Comparison of ENCODE assay signal across 15 mouse cellular contexts in the genomic region with DNA sequence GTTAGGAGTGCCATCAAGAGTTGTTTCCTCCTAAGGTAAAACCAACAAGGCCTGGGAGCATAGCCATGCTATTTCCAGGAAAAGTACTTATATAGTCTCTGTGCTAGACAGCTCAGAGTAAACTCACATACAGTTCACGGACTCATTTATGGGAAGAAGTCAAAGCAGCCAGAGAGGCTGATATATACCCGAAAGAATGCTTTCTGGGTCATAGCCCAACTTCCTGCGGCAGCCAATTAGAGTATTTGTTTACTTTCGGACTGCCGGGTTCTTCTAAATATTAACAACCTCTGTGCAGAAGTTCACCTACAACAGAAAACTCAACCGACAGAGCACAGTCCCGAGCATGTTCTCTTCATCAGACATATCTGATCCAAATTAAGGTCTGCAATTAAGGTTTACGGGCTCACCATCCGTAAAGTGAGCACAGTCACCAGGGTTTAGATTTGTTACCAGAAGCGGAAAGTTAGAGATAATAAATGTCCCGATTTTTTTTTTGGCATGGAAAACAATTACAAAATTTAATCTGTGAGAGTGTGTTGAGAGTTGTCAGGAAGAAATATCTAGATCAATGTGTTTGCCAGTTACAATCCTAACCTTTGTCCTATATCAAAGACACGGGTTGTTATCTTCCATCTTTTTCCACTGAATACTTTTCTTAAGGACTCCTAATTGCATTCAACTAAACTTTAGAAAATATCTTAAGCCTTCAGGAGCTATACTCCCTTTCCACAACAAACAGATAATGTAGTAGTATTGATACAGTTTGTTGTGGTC.
DNase-seq lines count a peak whose midpoint lies in the region.
"Had no signal": no experiment of that assay in that cellular context is flagged by ENCODE, and none has a peak within 500 bp of the region (broad histone marks: within the 10 kb centered on the region; RNA-seq: fewer than 3 reads in every experiment).

No protein-coding gene starts in this region.

- peaks cover 13% of the 10 kb centered on the region; the same call in 1 of the 2 replicates for H3K4me1 ChIP-seq in heart, embryonic 10.5 days
- H3K4me1 ChIP-seq: forebrain, embryonic 13.5 days; midbrain, embryonic 15.5 days had no signal

- no peaks in the 10 kb centered on the region for H3K27me3 ChIP-seq in heart, embryonic 10.5 days (ENCODE audit: insufficient read depth, poor library complexity, severe bottlenecking)
- H3K27me3 ChIP-seq: forebrain, embryonic 13.5 days; midbrain, embryonic 15.5 days had no signal

- DNase-seq in urinary bladder, postnatal 36 days (ENCODE audit: low spot score in 2 of 2): peak; percentile 10 to 15
- DNase-seq in urinary bladder, adult 2 months (ENCODE audit: low spot score): no peak
- DNase-seq in kidney, adult 9 months: peak; percentile 55
- DNase-seq in lung, postnatal 14 days: peak; percentile 7
- no peak for DNase-seq in frontal cortex, postnatal 25 days (ENCODE audit: low spot score in 2 of 2)
- no peak for DNase-seq in heart, embryonic 10.5 days (ENCODE audit: low spot score)
- DNase-seq in thymus, postnatal 36 days: no peak
- DNase-seq: cerebellum, adult 8-10 months; layer of hippocampus, adult 9-11 months; left cerebral cortex, postnatal 4 days; thymus, adult 18-20 months had no signal

- WGBS in heart, embryonic 10.5 days: 76% methylated on average over 12 of the region's 12 CpGs

- no peak overlapping the region for H3K27ac ChIP-seq in heart, embryonic 10.5 days
- H3K27ac ChIP-seq: forebrain, embryonic 13.5 days; hindbrain, postnatal 0 days; macrophage; midbrain, embryonic 15.5 days had no signal

- no peaks in the 10 kb centered on the region for H3K9me3 ChIP-seq in heart, embryonic 10.5 days
- H3K9me3 ChIP-seq: forebrain, embryonic 13.5 days; midbrain, embryonic 15.5 days had no signal

- H3K36me3 ChIP-seq in heart, embryonic 10.5 days: peaks cover 24% of the 10 kb centered on the region
- H3K36me3 ChIP-seq: midbrain, embryonic 15.5 days had no signal

- no peak overlapping the region for H3K4me3 ChIP-seq in heart, embryonic 10.5 days
- H3K4me3 ChIP-seq: forebrain, embryonic 13.5 days; midbrain, embryonic 15.5 days had no signal

Comparison
In these comparisons a context has a peak if more than half of its experiments do, and no peak if none do; other contexts are left out.
1. DNase-seq: peak in urinary bladder, postnatal 36 days (2 of 2), kidney, adult 9 months (single experiment) and lung, postnatal 14 days (single experiment); none in urinary bladder, adult 2 months (single experiment), frontal cortex, postnatal 25 days (0 of 2), heart, embryonic 10.5 days (single experiment) and thymus, postnatal 36 days (0 of 2).